Mouse (Mus musculus): ENCODE measurements at regions not wholly inside any gene's neighbourhood (a gene's known extent, or its start where the extent isn't known, plus 50 kb on each side); places are given as distances from the start of the nearest gene placed in this dataset.
"Not testable (repeated sequence)": the region's sequence is repeated elsewhere in the genome, so short reads cannot be mapped to it uniquely, and the experiment has no call there.

GRCm38 (mm10) chr4:45647514-45647913, 115.2 kb upstream of the Shb start:
- DNase-seq (ENCODE audit: low read depth) = no peak

- no peak for DNase-seq (ENCODE audit: low read depth)
Measured at GRCm38 (mm10) chr4:45642604-45643003, 110.3 kb upstream of the Shb start.

- DNase-seq (ENCODE audit: low read depth) = no peak
Measured at GRCm38 (mm10) chr4:45641272-45641671, 109.0 kb upstream of the Shb start.

- DNase-seq (ENCODE audit: low read depth) = peak; percentile 2
Measured at GRCm38 (mm10) chr4:45640713-45641112, 108.4 kb upstream of the Shb start.

GRCm38 (mm10) chr4:45639397-45640034, 107.2 kb upstream of the Shb start:
- DNase-seq (ENCODE audit: low read depth) = no peak

- DNase-seq (ENCODE audit: low read depth) = no peak
Measured at GRCm38 (mm10) chr4:45638411-45638810, 106.1 kb upstream of the Shb start.

GRCm38 (mm10) chr4:45631276-45632045, 99.2 kb upstream of the Shb start:
- no peak for DNase-seq (ENCODE audit: low read depth)

GRCm38 (mm10) chr4:45625633-45626032, 93.4 kb upstream of the Shb start:
- no peak for DNase-seq (ENCODE audit: low read depth)

- peak; percentile 32 for DNase-seq (ENCODE audit: low read depth)
Measured at GRCm38 (mm10) chr4:45622017-45622416, 89.7 kb upstream of the Shb start.

- no peak for DNase-seq (ENCODE audit: low read depth)
Measured at GRCm38 (mm10) chr4:45617126-45617525, 84.9 kb upstream of the Shb start.

GRCm38 (mm10) chr4:45613498-45613897, 81.2 kb upstream of the Shb start:
- DNase-seq (ENCODE audit: low read depth) = not testable (repeated sequence)

- peak; percentile 54 for DNase-seq (ENCODE audit: low read depth)
Measured at GRCm38 (mm10) chr4:45612132-45612531, 79.9 kb upstream of the Shb start.

GRCm38 (mm10) chr4:45610937-45611336, 78.7 kb upstream of the Shb start:
- DNase-seq (ENCODE audit: low read depth) = no peak

GRCm38 (mm10) chr4:45606578-45606977, 74.3 kb upstream of the Shb start:
- peak; percentile 78 for DNase-seq (ENCODE audit: low read depth)

- DNase-seq (ENCODE audit: low read depth) = no peak
Measured at GRCm38 (mm10) chr4:45605681-45606080, 73.4 kb upstream of the Shb start.

- DNase-seq (ENCODE audit: low read depth) = no peak
Measured at GRCm38 (mm10) chr4:45604271-45604800, 72.1 kb upstream of the Shb start.

- no peak for DNase-seq (ENCODE audit: low read depth)
Measured at GRCm38 (mm10) chr4:45600520-45600919, 68.2 kb upstream of the Shb start.

GRCm38 (mm10) chr4:45593435-45593991, 61.2 kb upstream of the Shb start:
- DNase-seq (ENCODE audit: low read depth) = peak; percentile 11

- DNase-seq (ENCODE audit: low read depth) = no peak
Measured at GRCm38 (mm10) chr4:45592766-45593165, 60.5 kb upstream of the Shb start.

- DNase-seq (ENCODE audit: low read depth) = no peak
Measured at GRCm38 (mm10) chr4:45591405-45592315, 59.4 kb upstream of the Shb start.

- DNase-seq (ENCODE audit: low read depth) = no peak
Measured at GRCm38 (mm10) chr4:45590836-45591235, 58.6 kb upstream of the Shb start.

- no peak for DNase-seq (ENCODE audit: low read depth)
Measured at GRCm38 (mm10) chr4:45588322-45588721, 56.1 kb upstream of the Shb start.
